Mouse (Mus musculus): ENCODE data around the gene Gm17409.

DNA sequence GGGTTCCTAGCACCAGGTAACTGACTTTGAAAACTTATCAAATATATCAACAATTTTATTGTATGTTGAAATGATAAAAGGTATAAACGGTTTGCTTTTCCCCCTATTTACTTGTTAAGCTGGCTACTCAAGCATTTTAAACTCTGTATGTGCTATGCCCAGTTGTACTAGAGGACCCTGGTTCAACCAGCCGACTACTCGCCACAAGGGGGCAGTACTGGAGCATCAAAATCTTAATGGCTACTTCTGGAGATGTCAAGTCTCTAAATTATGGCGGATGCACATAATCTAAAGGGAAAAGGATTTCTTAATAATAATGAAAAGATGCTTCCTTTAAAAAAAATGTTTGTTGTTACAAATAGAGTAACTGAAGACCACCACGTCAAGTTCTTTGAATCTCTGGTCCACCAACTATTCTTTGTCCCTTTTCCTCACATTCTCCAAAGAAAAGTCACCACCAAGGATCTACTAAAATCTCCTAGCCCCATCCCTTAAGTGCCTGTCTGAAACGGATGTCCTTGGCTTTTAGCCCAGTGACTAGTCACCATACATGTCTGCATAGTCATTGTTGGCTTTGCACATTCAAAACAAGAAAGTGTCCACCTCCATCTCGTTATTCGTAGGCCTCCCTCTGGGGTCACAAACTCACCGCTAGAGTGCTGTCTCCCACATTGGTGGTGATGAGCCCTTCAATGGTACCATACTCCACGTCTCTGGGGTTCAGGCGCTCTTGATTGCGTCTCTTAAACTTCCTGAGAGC lies 7.2 kb downstream of the Gm17409 start:
- TF ChIP-seq CTCF (conservative IDR thresholded peaks at IDR 0.05; ENCODE audit: insufficient read depth, insufficient read length, low read depth, low read length) (peak; percentile 77), POLR2A (IDR thresholded peaks at IDR 0.05; ENCODE audit: low read depth, low read length) (no peak)
